Mouse (Mus musculus) C2C12 (cell line): ENCODE results near the gene Gyg. TPM values are rescaled to one million over a fixed set of nuclear protein-coding genes. Genes with fewer than 3 reads are reported as not detected.

Experiments used
- H3K27me3 ChIP-seq: one replicate; pipeline ENCODE4 v1.6.1; 2011; ENCODE audit not compliant: control insufficient read depth, insufficient read depth, insufficient read length
- H3K36me3 ChIP-seq: one replicate; pipeline ENCODE4 v1.6.1; 2011; ENCODE audit not compliant: control insufficient read depth, insufficient read depth
- H3K4me3 ChIP-seq: one replicate; pipeline ENCODE4 v1.5.1; 2011; ENCODE audit warnings: mild to moderate bottlenecking, control low read depth; ENCODE audit not compliant: poor library complexity, insufficient read depth, severe bottlenecking
- H3K79me2 ChIP-seq: one replicate; pipeline ENCODE4 v1.6.1; 2011; ENCODE audit not compliant: control insufficient read depth, insufficient read depth
- H3K79me3 ChIP-seq: one replicate; pipeline ENCODE4 v1.6.1; 2011; ENCODE audit warnings: low read depth, control low read depth
- H3ac ChIP-seq: one replicate; pipeline ENCODE3; 2011; ENCODE audit warnings: low read depth; ENCODE audit not compliant: control insufficient read depth, insufficient read length
- CEBPB ChIP-seq: IDR thresholded peaks from one replicate; pipeline ENCODE4 v1.6.1; 2011; ENCODE audit warnings: low read depth, mild to moderate bottlenecking, control low read depth, moderate library complexity
- CTCF ChIP-seq: IDR thresholded peaks from one replicate; pipeline ENCODE4 v1.5.1; 2011; ENCODE audit not compliant: control insufficient read depth, insufficient read depth, insufficient read length
- FOSL1 ChIP-seq: IDR thresholded peaks from one replicate; pipeline ENCODE4 v1.8.0; 2011; ENCODE audit warnings: mild to moderate bottlenecking, low read length; ENCODE audit not compliant: poor library complexity, insufficient read depth, severe bottlenecking
- MAX ChIP-seq: IDR thresholded peaks from one replicate; pipeline ENCODE4 v1.6.1; 2011; ENCODE audit warnings: mild to moderate bottlenecking, control low read depth
- MYOD1 ChIP-seq: IDR thresholded peaks from one replicate; pipeline ENCODE4 v1.6.1; 2011; ENCODE audit warnings: low read depth; ENCODE audit not compliant: control insufficient read depth, insufficient read length
- MYOG ChIP-seq: IDR thresholded peaks from one replicate; pipeline ENCODE4 v1.6.1; 2011; ENCODE audit not compliant: control insufficient read depth, insufficient read length; ENCODE audit errors: extremely low read depth
- USF1 ChIP-seq: IDR thresholded peaks from one replicate; pipeline ENCODE4 v1.6.1; 2011; ENCODE audit warnings: low read depth, mild to moderate bottlenecking, control low read depth, moderate library complexity
- polyA plus RNA-seq: library from polyadenylated mRNA; unstranded; fragments of >200 nt; fragmentation: generic; extraction: Trizol; gene quantifications from one replicate; pipeline ENCODE4 v1.2.1, GENCODE M21; 2012; ENCODE audit warnings: missing spikeins

Gene Gyg
- polyA plus RNA-seq, 1 experiment = 20.6 TPM

DNA sequence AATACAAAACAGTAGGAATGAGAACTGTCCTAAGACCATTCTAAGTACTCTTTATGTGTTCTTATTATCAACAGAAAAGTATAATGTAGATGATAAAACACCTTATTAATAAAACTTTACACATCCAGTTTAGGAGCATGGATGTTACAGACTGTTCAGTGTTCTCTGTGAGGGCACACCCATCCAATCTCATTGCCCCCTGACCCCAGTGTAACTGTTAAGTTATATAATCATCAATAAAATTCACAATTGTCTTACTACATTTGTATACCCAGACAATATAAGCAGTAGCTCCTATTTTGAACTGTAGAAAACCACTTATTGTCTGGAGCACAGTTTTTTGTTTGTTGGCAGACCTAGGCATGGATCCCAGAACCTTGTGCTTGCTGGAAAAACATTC, 13.9 kb downstream of the Gyg start:
- Histone ChIP-seq H3K79me2 (no peaks in the 10 kb centered on the region), H3K4me3 (no peak overlapping the region), H3K36me3 (peaks cover 4% of the 10 kb centered on the region), H3K27me3 (no peaks in the 10 kb centered on the region), H3ac (no peak overlapping the region), H3K79me3 (no peaks in the 10 kb centered on the region)
- TF ChIP-seq FOSL1 (no peak), CTCF (no peak), MYOD1 (no peak), USF1 (no peak), MAX (no peak), MYOG (no peak), CEBPB (no peak)

DNA sequence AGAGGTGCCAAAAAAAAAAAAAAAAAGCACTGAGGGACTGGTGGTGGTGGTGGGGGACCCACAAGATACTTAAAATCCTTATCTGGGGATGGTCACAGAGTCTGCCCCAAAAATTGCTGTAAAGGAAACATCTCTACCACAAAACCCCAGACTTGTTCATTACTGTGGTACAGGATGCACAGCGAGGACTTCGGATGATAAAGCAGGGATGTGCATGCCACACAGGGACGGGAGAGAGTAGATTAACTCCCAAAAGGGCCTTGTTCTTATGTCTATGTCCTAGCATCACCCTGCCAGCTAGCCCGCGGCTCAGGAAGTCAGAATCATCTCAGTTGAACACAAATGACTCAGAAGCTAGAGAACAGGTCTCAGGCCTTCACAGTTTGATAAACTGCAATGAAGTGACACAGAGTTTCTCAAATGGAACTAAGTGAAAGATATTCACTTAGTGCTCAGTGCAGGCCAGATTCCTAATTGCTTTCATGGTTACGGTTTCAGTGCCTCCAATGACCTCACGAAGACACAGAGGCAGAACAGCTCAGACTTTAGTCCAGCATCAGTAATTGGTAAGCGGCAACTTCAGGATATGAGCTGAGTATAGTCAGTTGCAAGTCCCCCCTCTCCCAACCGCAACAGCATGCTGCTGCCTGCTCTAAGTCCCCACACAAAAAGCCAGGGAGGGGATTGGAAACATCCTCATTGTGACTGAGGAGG, 18.1 kb downstream of the Gyg start:
- TF ChIP-seq MYOG = no peak
- TF ChIP-seq MYOD1 = no peak
- no peak for TF ChIP-seq FOSL1
- no peak for TF ChIP-seq USF1
- TF ChIP-seq CTCF = no peak
- no peak for TF ChIP-seq CEBPB
- Histone ChIP-seq H3K79me3 (no peaks in the 10 kb centered on the region), H3K36me3 (peaks cover 4% of the 10 kb centered on the region), H3K27me3 (no peaks in the 10 kb centered on the region), H3K4me3 (no peak overlapping the region), H3ac (no peak overlapping the region), H3K79me2 (no peaks in the 10 kb centered on the region)

DNA sequence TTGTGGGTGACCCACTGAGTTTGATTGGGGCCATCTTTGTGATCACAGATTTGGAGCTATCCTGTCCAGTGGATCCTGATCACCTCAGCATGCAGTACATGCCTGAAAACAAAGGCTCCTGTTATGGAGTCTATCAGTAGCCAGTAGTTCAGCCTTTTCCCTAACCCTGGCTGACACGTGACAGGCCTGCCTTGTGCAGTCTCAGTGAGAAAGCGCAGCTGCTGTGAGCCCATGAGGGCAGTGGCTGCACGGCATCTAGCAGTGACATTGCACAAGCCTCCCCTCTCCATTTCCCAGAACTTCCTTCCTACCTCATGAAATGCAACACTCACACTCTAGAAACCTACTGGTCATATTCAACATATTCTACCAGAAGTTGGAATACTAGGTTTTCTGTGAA, 20.6 kb downstream of the Gyg start:
- Histone ChIP-seq H3K36me3 (peaks cover 4% of the 10 kb centered on the region), H3K27me3 (no peaks in the 10 kb centered on the region), H3K79me2 (no peaks in the 10 kb centered on the region), H3ac (no peak overlapping the region), H3K79me3 (no peaks in the 10 kb centered on the region), H3K4me3 (no peak overlapping the region)
- TF ChIP-seq CEBPB = no peak
- no peak for TF ChIP-seq MYOG
- TF ChIP-seq MAX = no peak

DNA sequence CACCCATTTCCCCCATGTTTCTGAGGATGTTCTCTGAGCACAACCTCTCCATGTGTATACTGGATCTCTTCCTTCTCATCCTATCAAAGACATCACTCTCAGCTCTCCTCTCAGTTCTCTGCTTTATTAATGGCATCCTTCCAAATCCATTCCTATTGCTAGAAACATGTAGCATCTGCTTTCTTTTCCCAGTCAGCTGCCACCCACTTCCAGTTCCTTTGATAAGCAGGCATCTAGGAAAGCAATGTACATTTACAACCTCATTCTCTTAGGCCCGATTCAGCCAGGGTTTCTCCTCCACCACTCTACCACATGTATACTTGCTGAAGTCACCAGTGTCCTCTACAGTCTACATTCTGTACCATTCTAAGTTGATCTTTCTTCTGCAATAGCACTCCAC, 21.4 kb downstream of the Gyg start:
- Histone ChIP-seq H3ac (no peak overlapping the region), H3K4me3 (no peak overlapping the region), H3K79me3 (no peaks in the 10 kb centered on the region), H3K27me3 (no peaks in the 10 kb centered on the region), H3K79me2 (no peaks in the 10 kb centered on the region), H3K36me3 (peaks cover 4% of the 10 kb centered on the region)
- TF ChIP-seq MYOD1 (no peak), MAX (no peak)

DNA sequence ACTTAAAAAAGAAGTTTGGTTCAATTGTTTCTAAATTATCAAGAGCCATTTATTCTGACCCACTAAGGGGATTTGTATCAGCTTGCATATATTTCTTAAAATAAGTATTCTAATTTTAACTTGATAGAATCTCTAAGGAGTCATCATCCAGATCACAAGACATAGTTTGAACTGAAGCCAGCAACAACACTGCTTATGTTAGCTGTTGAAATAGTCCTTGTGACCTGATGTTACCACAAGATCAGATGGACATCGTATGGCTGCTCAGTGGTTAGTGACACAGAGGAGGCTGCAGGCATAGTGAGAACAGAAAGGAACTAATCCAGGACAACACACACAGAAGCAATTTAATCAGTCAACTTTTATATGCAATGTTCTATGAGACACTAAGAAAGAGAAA, 22.4 kb downstream of the Gyg start:
- H3K4me3 ChIP-seq = no peak overlapping the region
- no peaks in the 10 kb centered on the region for H3K79me3 ChIP-seq
- TF ChIP-seq FOSL1 (no peak), MYOG (no peak), MYOD1 (no peak), CEBPB (no peak), MAX (no peak), USF1 (no peak), CTCF (no peak)
- no peak overlapping the region for H3ac ChIP-seq
- H3K79me2 ChIP-seq = no peaks in the 10 kb centered on the region
- peaks cover 3% of the 10 kb centered on the region for H3K36me3 ChIP-seq
- H3K27me3 ChIP-seq = no peaks in the 10 kb centered on the region

DNA sequence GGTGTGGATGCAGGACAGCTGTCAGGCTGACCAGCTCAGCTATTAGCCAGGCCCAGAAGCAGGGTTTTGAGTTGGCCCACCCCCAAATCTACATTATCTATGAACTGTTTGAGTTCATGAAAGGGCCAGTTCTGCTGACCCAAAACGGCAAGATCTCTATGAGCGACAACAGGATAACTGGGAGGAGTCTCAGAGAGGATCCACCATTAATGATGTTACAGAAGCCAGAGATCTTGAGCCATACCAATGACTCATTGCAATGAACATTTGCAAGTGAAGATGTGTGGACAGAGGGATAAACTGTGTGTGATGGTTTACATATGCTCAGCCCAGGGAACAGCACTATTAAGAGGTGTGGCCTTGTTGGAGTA, 23.8 kb downstream of the Gyg start:
- no peak overlapping the region for H3ac ChIP-seq

More for the DNA sequence above, 23.8 kb downstream of the Gyg start:
- no peak for TF ChIP-seq MYOD1
- Histone ChIP-seq H3K27me3 (no peaks in the 10 kb centered on the region), H3K4me3 (no peak overlapping the region), H3K79me3 (no peaks in the 10 kb centered on the region), H3K36me3 (no peaks in the 10 kb centered on the region), H3K79me2 (no peaks in the 10 kb centered on the region)
